Mouse (Mus musculus) CH12.LX (cell line): ENCODE measurements around the gene Gm9044.
"Not testable (repeated sequence)": the region's sequence is repeated elsewhere in the genome, so short reads cannot be mapped to it uniquely, and the experiment has no call there.

Source experiments
- CTCF ChIP-seq, 2 experiments: IDR thresholded peaks in 1 of 2; conservative IDR thresholded peaks in 1 of 2; 2 replicates each; pipeline ENCODE4 v1.5.1; 2011 to 2012; ENCODE audit warnings: low read depth in 2 of 2, low read length in 2 of 2, improper control_type of control experiment in 1 of 2, inconsistent platforms in 1 of 2, mild to moderate bottlenecking in 1 of 2, moderate library complexity in 1 of 2
- ELF1 ChIP-seq: IDR thresholded peaks from 2 replicates; pipeline ENCODE4 v1.6.1; 2014; ENCODE audit warnings: low read depth, mild to moderate bottlenecking, inconsistent platforms, low read length, improper control_type of control experiment
- EP300 ChIP-seq: IDR thresholded peaks from 2 replicates; pipeline ENCODE4 v1.6.1; 2011; ENCODE audit warnings: low read length, improper control_type of control experiment
- HCFC1 ChIP-seq: IDR thresholded peaks from 2 replicates; pipeline ENCODE4 v1.6.1; 2012; ENCODE audit warnings: low read depth, mild to moderate bottlenecking, inconsistent platforms, low read length, improper control_type of control experiment
- KAT2A ChIP-seq: IDR thresholded peaks from 2 replicates; pipeline ENCODE4 v1.6.1; 2012; ENCODE audit warnings: low read length, improper control_type of control experiment, inconsistent platforms; ENCODE audit not compliant: insufficient replicate concordance
- MAX ChIP-seq: IDR thresholded peaks from 2 replicates; pipeline ENCODE4 v1.6.1; 2011; ENCODE audit warnings: low read length, improper control_type of control experiment
- MXI1 ChIP-seq: IDR thresholded peaks from 2 replicates; pipeline ENCODE4 v1.6.1; 2011; ENCODE audit warnings: mild to moderate bottlenecking, low read depth, low read length, improper control_type of control experiment
- POLR2A ChIP-seq: IDR thresholded peaks from 2 replicates; pipeline ENCODE4 v1.6.1; 2011; ENCODE audit warnings: low read depth, mild to moderate bottlenecking, improper control_type of control experiment, low read length
- RAD21 ChIP-seq: IDR thresholded peaks from 2 replicates; pipeline ENCODE4 v1.6.1; 2011; ENCODE audit warnings: low read depth, mild to moderate bottlenecking, low read length, improper control_type of control experiment, moderate library complexity
- SIN3A ChIP-seq: IDR thresholded peaks from 2 replicates; pipeline ENCODE4 v1.6.1; 2012; ENCODE audit warnings: low read length, improper control_type of control experiment, inconsistent platforms
- TBP ChIP-seq: conservative IDR thresholded peaks from 2 replicates; pipeline ENCODE4 v1.6.1; 2011; ENCODE audit warnings: low read depth, low read length, improper control_type of control experiment
- USF1 ChIP-seq: IDR thresholded peaks from 2 replicates; pipeline ENCODE4 v1.6.1; 2014; ENCODE audit warnings: low read depth, mild to moderate bottlenecking, inconsistent platforms, low read length, improper control_type of control experiment
- ZMIZ1 ChIP-seq: IDR thresholded peaks from 2 replicates; pipeline ENCODE4 v1.6.1; 2012; ENCODE audit warnings: low read depth, mild to moderate bottlenecking, inconsistent platforms, low read length, improper control_type of control experiment
- ZNF384 ChIP-seq: IDR thresholded peaks from 2 replicates; pipeline ENCODE4 v1.6.1; 2012; ENCODE audit warnings: low read depth, low read length, improper control_type of control experiment, inconsistent platforms

DNA sequence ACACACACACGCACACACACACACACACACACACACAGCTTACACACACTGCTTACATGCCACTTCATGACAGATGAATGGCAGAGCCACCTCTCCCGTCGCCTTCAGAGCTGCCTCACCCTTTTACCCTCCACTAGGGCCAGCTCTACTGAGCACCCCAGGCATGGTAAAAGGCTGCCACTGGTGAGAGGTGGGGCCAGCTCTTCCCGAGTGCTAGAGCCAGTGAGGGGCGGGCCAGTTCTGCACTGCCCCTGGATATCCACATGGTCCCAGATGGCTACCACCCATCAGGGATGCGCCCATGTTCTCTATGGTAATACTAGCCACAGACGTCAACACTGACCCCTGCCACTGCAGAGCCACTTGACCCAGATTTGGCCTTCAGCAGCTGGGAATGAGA lies 49.6 kb downstream of the Gm9044 start:
- TF ChIP-seq EP300; TBP; ELF1; CTCF (conservative IDR thresholded peaks at IDR 0.05 in 1 of 2, IDR thresholded peaks at IDR 0.05 in 1 of 2; ENCODE audit: low read depth in 2 of 2, low read length in 2 of 2); USF1; ZMIZ1; POLR2A; MAX; SIN3A; ZNF384; HCFC1; RAD21; KAT2A; MXI1: not testable (repeated sequence)
